Mouse (Mus musculus): ENCODE data around the gene Ubxn1. TPM values are rescaled to one million over a fixed set of nuclear protein-coding genes. Genes with fewer than 3 reads are reported as not detected.
A peak's percentile ranks its signal among the peaks of the same experiment; 100 is the strongest.
"Not testable (repeated sequence)": the region's sequence is repeated elsewhere in the genome, so short reads cannot be mapped to it uniquely, and the experiment has no call there.

Ubxn1 gene
- polyA plus RNA-seq (2016; fragmentation: Nextera tagmentation; extraction: Ambion mirVana): 201 and 202 TPM in 2 replicates

DNA sequence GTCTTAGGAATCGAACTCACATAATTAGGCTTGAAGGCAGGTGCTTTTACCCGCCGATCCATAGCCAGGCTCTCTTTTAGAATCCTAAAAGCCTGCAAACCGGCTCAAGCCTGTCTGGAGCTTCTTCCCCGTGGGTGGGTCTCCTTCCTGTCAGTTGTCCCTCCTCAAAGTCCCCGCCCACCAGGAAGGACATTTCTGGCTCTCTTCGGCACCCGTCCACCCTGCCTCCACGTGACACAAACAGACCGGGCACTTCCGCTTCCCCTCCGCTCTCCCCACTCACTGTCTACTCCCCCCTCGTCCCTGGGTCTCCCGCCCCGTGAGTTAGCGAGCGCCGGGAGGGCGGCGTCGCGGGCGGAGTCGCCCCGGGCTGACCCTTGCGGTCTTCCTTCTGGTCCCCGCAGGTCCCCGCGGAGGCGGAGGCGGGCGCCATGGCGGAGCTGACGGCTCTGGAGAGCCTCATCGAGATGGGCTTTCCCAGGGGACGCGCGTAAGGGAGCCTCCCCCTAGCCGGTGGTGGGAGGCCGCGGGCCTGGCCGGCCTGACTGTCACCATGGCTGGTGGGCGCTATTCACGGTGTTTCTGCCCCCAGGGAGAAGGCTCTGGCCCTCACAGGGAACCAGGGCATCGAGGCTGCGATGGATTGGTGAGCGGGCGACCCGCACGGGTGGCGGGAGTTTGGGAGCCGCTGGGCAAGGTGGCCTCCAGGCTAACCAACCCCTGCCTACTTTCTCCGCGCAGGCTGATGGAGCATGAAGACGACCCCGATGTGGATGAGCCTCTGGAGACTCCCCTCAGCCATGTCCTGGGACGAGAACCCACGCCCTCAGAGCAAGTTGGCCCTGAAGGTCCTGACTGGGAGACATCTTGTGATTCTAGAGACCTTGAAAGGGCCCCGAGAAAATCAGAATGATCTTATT is at the start of gene Ubxn1:
Gene Ubxn1 (plus strand): TSS at position 230 of the 920 bp plus-strand sequence.
- peak; percentile 96 for DNase-seq (ENCODE audit: low spot score)
- Histone ChIP-seq H3K27me3 (ENCODE audit: insufficient read depth, poor library complexity, severe bottlenecking) (no peaks in the 10 kb centered on the region), H3K9me3 (no peaks in the 10 kb centered on the region), H3K36me3 (peaks cover 36% of the 10 kb centered on the region), H3K4me1 (replicated peaks) (peaks cover 17% of the 10 kb centered on the region), H3K27ac (peak within 1 kb of the TSS; percentile 92), H3K4me3 (peak within 1 kb of the TSS; percentile 99)
- 1% methylated on average over 59 of the region's 59 CpGs for WGBS

DNA sequence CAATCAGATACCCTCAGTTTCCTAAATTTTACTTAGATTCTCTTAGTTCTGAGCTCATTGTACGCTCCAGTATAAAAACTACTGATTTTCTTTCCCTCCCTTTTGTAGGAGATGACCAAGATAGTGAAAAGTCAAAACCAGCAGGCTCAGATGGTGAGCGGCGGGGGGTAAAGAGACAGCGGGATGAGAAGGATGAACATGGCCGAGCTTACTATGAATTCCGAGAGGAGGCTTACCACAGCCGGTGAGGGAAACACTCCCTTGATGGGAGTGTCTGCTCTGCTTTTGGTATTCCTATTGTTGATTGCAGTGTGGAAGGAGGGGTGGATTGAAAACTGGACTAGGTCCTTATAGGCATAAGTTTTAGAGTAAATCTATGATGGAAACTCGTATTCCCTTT is 48.6 kb upstream of the Ubxn1 start:
- H3K9me3 ChIP-seq: no peaks in the 10 kb centered on the region
- peaks cover 29% of the 10 kb centered on the region for H3K4me1 ChIP-seq (replicated peaks)
- no peak for DNase-seq (ENCODE audit: low spot score)
- WGBS: 76% methylated on average over 8 of the region's 8 CpGs
- H3K27ac ChIP-seq: no peak overlapping the region
- peak overlapping the region; percentile 100 for H3K4me3 ChIP-seq
- peaks cover 58% of the 10 kb centered on the region for H3K36me3 ChIP-seq
- no peaks in the 10 kb centered on the region for H3K27me3 ChIP-seq (ENCODE audit: insufficient read depth, poor library complexity, severe bottlenecking)

DNA sequence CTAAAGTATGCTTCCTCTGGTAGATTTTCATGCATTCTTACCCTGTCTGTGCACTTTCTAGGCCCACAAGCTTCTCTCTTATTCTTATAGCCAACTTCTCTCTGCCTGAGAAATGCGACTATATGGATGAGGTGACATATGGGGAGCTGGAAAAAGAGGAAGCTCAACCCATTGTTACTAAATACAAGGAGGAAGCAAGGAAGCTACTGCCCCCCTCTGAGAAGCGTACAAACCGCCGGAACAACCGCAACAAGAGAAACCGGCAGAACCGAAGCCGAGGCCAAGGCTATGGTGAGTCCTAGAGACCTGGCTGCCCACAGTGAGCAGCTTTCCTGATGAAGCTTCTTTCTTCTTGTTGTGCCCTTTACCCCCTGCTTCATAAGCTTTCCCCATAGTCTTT is 41.6 kb upstream of the Ubxn1 start, which contains the start of gene AC129217.1:
Gene AC129217.1 (plus strand): TSS at position 114 of the 400 bp plus-strand sequence.
- Histone ChIP-seq H3K4me3 (no peak within 1 kb of the TSS), H3K27ac (no peak within 1 kb of the TSS), H3K27me3 (ENCODE audit: insufficient read depth, poor library complexity, severe bottlenecking) (no peaks in the 10 kb centered on the region), H3K9me3 (no peaks in the 10 kb centered on the region), H3K4me1 (replicated peaks) (no peaks in the 10 kb centered on the region), H3K36me3 (peaks cover 100% of the 10 kb centered on the region)
- no peak for DNase-seq (ENCODE audit: low spot score)
- WGBS: 89% methylated on average over 8 of the region's 8 CpGs

DNA sequence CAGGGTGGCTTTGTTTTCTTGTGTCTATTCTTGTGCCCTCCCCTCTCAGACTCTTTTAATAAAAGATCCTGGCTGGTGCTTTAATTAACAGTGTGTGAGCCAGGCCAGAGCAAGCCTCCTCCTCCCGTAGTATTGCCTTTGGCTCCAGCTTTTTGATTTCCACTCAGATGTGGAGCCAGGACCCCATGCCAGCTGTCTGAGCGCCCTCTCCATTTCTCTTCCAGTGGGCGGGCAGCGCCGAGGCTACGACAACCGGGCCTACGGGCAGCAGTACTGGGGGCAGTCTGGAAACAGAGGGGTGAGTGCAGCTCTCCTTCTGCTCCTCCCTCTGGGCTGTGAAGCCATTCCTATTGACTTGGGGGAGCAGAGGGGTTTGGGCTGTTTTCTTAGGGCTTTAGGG is 40.6 kb upstream of the Ubxn1 start:
- DNase-seq (ENCODE audit: low spot score): no peak
- Histone ChIP-seq H3K4me3 (no peak overlapping the region), H3K36me3 (peaks cover 100% of the 10 kb centered on the region), H3K27me3 (ENCODE audit: insufficient read depth, poor library complexity, severe bottlenecking) (no peaks in the 10 kb centered on the region), H3K27ac (no peak overlapping the region), H3K9me3 (no peaks in the 10 kb centered on the region), H3K4me1 (replicated peaks) (no peaks in the 10 kb centered on the region)
- WGBS: 90% methylated on average over 8 of the region's 8 CpGs

DNA sequence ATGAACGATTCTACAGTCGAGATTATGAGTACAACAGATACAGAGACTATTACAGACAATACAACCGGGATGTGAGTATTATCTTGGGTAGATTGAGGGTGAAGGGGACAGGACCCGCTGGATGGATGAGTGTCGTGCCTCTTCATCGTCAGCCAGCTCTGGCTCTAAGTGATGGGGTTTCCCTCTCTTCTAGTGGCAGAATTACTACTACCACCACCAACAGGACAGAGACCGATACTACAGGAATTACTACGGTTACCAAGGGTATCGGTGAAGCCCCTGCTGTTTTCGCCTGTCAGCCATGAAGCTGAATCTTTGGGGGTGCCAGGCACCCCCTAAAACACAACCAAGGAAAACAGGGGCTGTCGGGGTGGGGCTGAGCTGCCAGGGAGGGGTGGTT is 40.0 kb upstream of the Ubxn1 start:
- Histone ChIP-seq H3K4me1 (replicated peaks) (no peaks in the 10 kb centered on the region), H3K36me3 (peaks cover 100% of the 10 kb centered on the region), H3K9me3 (no peaks in the 10 kb centered on the region), H3K27me3 (ENCODE audit: insufficient read depth, poor library complexity, severe bottlenecking) (no peaks in the 10 kb centered on the region), H3K27ac (no peak overlapping the region), H3K4me3 (no peak overlapping the region)
- WGBS: 86% methylated on average over 11 of the region's 11 CpGs
- no peak for DNase-seq (ENCODE audit: low spot score)

DNA sequence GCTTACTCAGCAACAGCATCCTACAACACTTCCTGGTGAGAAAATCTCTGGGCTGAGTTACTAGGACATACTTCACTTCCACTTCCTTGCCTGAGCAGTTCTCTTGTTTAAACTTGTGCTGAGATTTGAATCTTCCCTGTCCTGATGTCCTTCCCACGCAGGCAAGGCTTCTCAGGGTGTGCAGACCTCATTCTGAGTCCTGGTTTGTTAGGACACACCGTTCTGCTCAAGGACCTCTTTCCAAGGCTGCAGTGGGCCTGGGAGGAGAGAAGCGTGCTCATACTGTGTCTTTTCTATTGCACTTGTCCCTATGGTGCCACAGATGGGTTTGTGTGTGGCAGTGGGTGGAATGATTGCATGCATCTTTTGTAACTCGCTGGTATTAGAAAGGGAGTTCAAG is 38.3 kb upstream of the Ubxn1 start:
- H3K4me3 ChIP-seq: no peak overlapping the region
- WGBS: 94% methylated on average over 4 of the region's 4 CpGs
- no peak for DNase-seq (ENCODE audit: low spot score)
- no peaks in the 10 kb centered on the region for H3K27me3 ChIP-seq (ENCODE audit: insufficient read depth, poor library complexity, severe bottlenecking)
- peaks cover 88% of the 10 kb centered on the region for H3K36me3 ChIP-seq
- H3K27ac ChIP-seq: no peak overlapping the region
- peaks cover 10% of the 10 kb centered on the region for H3K4me1 ChIP-seq (replicated peaks)
- H3K9me3 ChIP-seq: no peaks in the 10 kb centered on the region

DNA sequence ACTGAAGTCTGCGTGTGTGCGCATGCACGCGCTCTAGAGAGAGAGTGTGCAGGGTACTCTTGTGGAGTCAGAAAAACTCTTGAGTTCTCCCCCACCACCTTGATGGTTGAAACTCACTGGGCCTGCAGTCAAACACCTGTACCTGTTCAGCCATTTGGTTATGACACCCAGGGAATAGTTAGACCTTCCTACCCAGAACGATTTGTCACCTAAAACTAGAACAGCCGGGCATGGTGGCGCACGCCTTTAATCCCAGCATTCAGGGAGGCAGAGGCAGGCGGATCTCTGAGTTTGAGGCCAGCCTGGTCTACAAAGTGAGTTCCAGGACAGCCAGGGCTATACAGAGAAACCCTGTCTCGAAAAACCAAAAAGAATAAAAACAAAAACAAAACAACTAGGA is 35.0 kb upstream of the Ubxn1 start:
- WGBS: 97% methylated on average over 10 of the region's 10 CpGs
- not testable (repeated sequence) for H3K4me3 ChIP-seq; H3K27me3 ChIP-seq (ENCODE audit: insufficient read depth, poor library complexity, severe bottlenecking); H3K27ac ChIP-seq; DNase-seq (ENCODE audit: low spot score); H3K9me3 ChIP-seq
- peaks cover 58% of the 10 kb centered on the region for H3K36me3 ChIP-seq
- peaks cover 44% of the 10 kb centered on the region for H3K4me1 ChIP-seq (replicated peaks)

DNA sequence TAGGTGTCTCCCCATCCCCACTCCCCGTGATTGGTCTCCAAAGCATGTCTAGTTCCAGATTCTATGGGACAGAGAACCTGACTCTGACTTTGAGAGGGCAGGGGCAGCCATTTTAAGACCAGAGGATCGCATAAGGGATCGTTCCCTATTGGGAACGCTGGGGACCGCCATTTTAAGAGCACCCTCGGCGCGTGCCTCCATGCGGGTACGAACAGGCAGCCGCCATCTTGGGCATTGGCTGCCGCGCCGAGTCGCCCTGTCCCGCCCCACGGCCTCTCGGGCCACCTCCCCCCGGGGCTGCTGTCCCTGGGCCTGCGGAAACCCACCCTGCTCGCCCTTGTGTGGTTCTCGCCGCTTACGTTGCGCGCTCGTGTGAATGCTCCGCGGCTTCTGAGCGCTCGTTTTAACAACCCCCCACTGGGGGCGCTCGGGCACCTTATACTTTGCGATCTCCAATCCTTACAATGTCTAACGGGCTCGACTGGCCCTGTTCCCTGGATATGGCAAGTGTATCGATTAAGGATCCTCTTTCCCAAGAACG is 34.0 kb upstream of the Ubxn1 start, which contains the start of gene Bscl2:
Gene Bscl2 (plus strand): TSS at position 217 of the 541 bp plus-strand sequence.
- under 1% methylated on average over 38 of the region's 38 CpGs for WGBS
- H3K27me3 ChIP-seq (ENCODE audit: insufficient read depth, poor library complexity, severe bottlenecking): no peaks in the 10 kb centered on the region
- H3K4me1 ChIP-seq (replicated peaks): peaks cover 44% of the 10 kb centered on the region
- peak; percentile 89 for DNase-seq (ENCODE audit: low spot score)
- H3K27ac ChIP-seq: peak within 1 kb of the TSS; percentile 98
- no peaks in the 10 kb centered on the region for H3K9me3 ChIP-seq
- H3K36me3 ChIP-seq: peaks cover 55% of the 10 kb centered on the region
- H3K4me3 ChIP-seq: peak within 1 kb of the TSS; percentile 63

DNA sequence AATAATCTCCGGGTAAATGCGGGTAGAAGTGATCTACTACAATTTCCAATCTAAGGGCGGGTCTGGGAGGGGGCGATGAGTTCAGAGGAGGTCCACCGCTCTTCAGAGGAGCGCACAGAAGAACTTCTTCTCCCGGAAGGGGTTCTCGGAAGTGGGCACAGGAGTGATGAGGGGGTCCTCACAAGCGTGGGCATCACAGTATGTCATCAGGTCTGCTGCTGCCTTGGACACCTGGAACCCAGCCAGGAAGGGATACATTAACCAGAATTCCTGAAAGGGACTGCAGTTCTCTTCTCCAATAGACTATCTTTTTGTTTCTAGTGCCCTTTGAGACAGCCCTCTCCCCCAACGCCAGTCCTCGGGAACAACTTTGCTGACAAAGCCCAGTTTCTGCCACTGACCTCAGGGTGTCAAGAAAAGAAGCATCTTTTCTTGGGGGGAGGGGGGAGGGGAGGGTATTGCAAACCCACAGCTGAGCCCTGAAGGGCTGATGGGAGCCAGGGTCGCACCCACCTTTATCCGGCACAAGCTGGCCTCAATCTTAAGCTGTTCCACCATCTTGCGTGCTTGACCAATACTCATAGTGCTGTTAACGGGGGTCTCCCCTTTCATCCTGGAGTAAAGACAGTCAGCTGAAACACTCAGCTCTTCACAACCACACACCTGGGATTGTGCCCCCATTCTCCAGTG is 33.1 kb upstream of the Ubxn1 start:
- H3K4me1 ChIP-seq (replicated peaks): peaks cover 44% of the 10 kb centered on the region
- H3K36me3 ChIP-seq: peaks cover 55% of the 10 kb centered on the region
- H3K9me3 ChIP-seq: no peaks in the 10 kb centered on the region
- peak overlapping the region; percentile 63 for H3K4me3 ChIP-seq
- peak overlapping the region; percentile 98 for H3K27ac ChIP-seq
- 26% methylated on average over 15 of the region's 15 CpGs for WGBS
- DNase-seq (ENCODE audit: low spot score): peak; percentile 53
- no peaks in the 10 kb centered on the region for H3K27me3 ChIP-seq (ENCODE audit: insufficient read depth, poor library complexity, severe bottlenecking)

DNA sequence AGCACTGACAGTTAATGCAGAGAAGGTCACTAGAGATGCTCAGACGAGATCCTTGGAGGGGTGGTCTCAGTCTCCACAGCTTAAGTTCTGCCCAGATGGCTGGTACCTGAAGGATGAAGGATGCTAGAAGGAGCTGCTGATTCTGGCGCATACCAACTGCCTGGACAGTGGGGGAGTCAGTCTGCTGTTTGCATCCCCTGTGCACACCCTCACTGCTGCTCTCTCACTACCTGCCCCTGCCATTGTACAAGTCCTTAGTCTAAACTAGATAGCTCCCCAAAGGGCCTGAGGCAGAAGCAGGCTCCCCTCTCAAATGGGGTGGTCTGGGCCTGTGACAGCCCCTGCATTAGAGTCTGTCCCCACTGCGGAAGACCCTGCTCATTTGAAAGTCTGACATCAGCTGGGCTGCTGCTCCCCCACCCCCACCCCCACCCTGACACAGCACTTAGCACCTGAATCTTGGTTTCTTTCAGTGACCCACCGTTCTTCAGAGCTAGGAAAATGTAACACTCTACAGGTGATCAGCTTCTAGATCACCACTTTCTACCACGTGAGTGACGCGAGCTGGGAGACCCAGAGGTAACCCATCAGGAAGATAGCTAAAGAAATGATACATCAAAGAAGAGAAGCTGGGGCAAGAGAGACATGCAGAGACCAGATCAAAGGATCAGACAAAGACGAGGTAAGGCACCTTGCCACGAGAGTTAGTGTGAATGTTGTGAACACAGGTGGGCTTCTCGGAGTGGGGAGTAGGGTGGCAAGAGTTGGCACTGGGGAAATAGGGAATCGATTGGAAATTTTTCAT is 32.0 kb upstream of the Ubxn1 start, which contains the start of gene Gng3:
Gene Gng3 (minus strand): TSS at position 92 of the 805 bp plus-strand sequence.
- H3K4me1 ChIP-seq (replicated peaks): peaks cover 44% of the 10 kb centered on the region
- H3K27ac ChIP-seq: peak within 1 kb of the TSS; percentile 98
- 41% methylated on average over 11 of the region's 11 CpGs for WGBS
- H3K4me3 ChIP-seq: peak within 1 kb of the TSS; percentile 63
- peak; percentile 69 for DNase-seq (ENCODE audit: low spot score)
- no peaks in the 10 kb centered on the region for H3K27me3 ChIP-seq (ENCODE audit: insufficient read depth, poor library complexity, severe bottlenecking)
- H3K36me3 ChIP-seq: peaks cover 47% of the 10 kb centered on the region
- H3K9me3 ChIP-seq: no peaks in the 10 kb centered on the region

DNA sequence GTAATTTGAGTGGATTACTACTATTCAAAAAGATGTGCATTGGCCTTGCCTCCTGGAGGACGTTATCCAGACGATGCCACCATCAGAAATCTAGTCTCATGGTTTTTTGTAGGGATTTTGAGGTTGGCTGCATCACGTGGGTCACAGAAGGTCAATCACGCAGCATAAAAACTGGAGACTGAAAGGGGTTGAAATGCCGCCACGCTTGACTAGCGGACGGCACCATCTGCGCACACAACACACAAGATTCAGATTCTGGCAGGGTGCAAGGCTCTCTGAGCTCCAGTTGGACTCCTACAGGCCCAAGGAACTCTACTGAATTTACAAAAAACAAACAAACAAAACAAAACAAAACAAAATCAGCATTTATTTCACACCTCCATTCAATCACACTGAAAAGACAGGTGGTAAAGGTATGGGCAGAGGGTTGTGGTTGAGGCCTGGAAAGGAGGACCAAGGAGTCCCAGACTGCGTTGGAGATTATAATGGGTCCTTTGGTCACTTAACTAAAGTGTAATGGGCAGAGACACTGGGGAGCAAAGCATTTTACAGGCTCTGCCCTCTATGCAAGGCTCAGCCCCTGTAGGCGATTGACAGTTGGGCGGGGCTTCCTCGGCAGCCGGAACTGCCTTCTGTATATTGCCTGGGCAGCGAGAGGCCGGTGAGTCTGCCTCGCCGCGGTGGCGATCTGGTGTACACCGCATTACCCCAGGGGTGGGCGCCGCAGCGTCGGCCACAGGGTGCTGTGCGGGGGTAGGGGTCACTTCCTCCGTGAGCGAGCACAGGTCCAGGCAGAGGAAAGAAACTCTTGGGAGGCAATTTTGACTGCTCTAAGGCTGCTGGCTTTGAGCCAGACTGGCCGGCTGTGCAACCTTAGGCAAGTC is 31.1 kb upstream of the Ubxn1 start:
- Histone ChIP-seq H3K27ac (peak overlapping the region; percentile 98), H3K36me3 (peaks cover 38% of the 10 kb centered on the region), H3K4me1 (replicated peaks) (peaks cover 44% of the 10 kb centered on the region), H3K27me3 (ENCODE audit: insufficient read depth, poor library complexity, severe bottlenecking) (no peaks in the 10 kb centered on the region), H3K9me3 (no peaks in the 10 kb centered on the region), H3K4me3 (peak overlapping the region; percentile 63)
- peak; percentile 74 for DNase-seq (ENCODE audit: low spot score)
- WGBS: 18% methylated on average over 29 of the region's 29 CpGs

Data from hindbrain, embryonic 10.5 days (tissue).